Mouse (Mus musculus) neural tube, embryonic 12.5 days (tissue): ENCODE data around the gene Gmds. TPM values are rescaled to one million over a fixed set of nuclear protein-coding genes. Genes with fewer than 3 reads are reported as not detected.

Source experiments
- ATAC-seq: fragments of 200-750 bp; cut with Nextera tagmentation; 2 replicates; pipeline ENCODE4 v1.8.0; 2017; ENCODE audit warnings: low read depth, mild to moderate bottlenecking, moderate TSS enrichment, moderate library complexity; ENCODE audit not compliant: low FRiP score
- H3K27ac ChIP-seq: fragments of 300-500 bp; sonication (generic); 2 replicates; pipeline ENCODE4 v1.5.1; 2016
- H3K27me3 ChIP-seq: fragments of 300-500 bp; sonication (generic); replicated peaks from 2 replicates; pipeline ENCODE4 v1.6.1; 2016; ENCODE audit warnings: mild to moderate bottlenecking
- H3K36me3 ChIP-seq: fragments of 300-500 bp; sonication (generic); 2 replicates; pipeline ENCODE4 v1.6.1; 2016; ENCODE audit warnings: mild to moderate bottlenecking
- H3K4me1 ChIP-seq: fragments of 300-500 bp; sonication (generic); 2 replicates; pipeline ENCODE4 v1.6.1; 2016
- H3K4me2 ChIP-seq: fragments of 300-500 bp; sonication (generic); replicated peaks from 2 replicates; pipeline ENCODE4 v1.6.1; 2016; ENCODE audit warnings: mild to moderate bottlenecking
- H3K4me3 ChIP-seq: fragments of 300-500 bp; sonication (generic); 2 replicates; pipeline ENCODE4 v1.5.1; 2016
- H3K9ac ChIP-seq: fragments of 300-500 bp; sonication (generic); 2 replicates; pipeline ENCODE4 v1.6.1; 2016; ENCODE audit warnings: mild to moderate bottlenecking
- H3K9me3 ChIP-seq: fragments of 300-500 bp; sonication (generic); 2 replicates; pipeline ENCODE4 v1.6.1; 2016; ENCODE audit warnings: mild to moderate bottlenecking
- WGBS: fragments of 180-500 bp; shearing (Covaris S2); methylation state at CpG from one replicate; pipeline ENCODE4 v1.1.7; 2016; 5-methylcytosine and 5-hydroxymethylcytosine counted together
- polyA plus RNA-seq: library from polyadenylated mRNA; unstranded; fragments of >200 nt; fragmentation: Nextera tagmentation; extraction: Ambion mirVana; gene quantifications from 2 replicates; pipeline ENCODE4 v1.2.1, GENCODE M21; 2016

Gene Gmds
- polyA plus RNA-seq, 1 experiment from 2014 or later: 30.2 TPM

- no peaks in the 10 kb centered on the region for H3K27me3 ChIP-seq
- H3K4me3 ChIP-seq: no peak overlapping the region
- H3K9me3 ChIP-seq: no peaks in the 10 kb centered on the region
- no peak overlapping the region for H3K27ac ChIP-seq
- no peaks in the 10 kb centered on the region for H3K36me3 ChIP-seq
- ATAC-seq: no peak
- WGBS: 91% methylated on average over 1 of the region's 1 CpGs
- H3K4me2 ChIP-seq: no peak overlapping the region
- H3K4me1 ChIP-seq: no peaks in the 10 kb centered on the region
- H3K9ac ChIP-seq: no peak overlapping the region
Observed at GRCm38 (mm10) chr13:32178682-32179081, 159.9 kb downstream of the Gmds start.

GRCm38 (mm10) chr13:32177852-32178453 lies 160.6 kb downstream of the Gmds start:
- Histone ChIP-seq H3K27ac (no peak overlapping the region), H3K9ac (no peak overlapping the region), H3K4me1 (no peaks in the 10 kb centered on the region), H3K36me3 (no peaks in the 10 kb centered on the region), H3K4me3 (no peak overlapping the region), H3K4me2 (no peak overlapping the region), H3K9me3 (no peaks in the 10 kb centered on the region), H3K27me3 (no peaks in the 10 kb centered on the region)
- ATAC-seq: no peak
- WGBS: 75% methylated on average over 2 of the region's 2 CpGs

- no peak for ATAC-seq
- H3K9ac ChIP-seq: no peak overlapping the region
- no peaks in the 10 kb centered on the region for H3K9me3 ChIP-seq
- H3K4me1 ChIP-seq: no peaks in the 10 kb centered on the region
- H3K27me3 ChIP-seq: no peaks in the 10 kb centered on the region
- no peak overlapping the region for H3K27ac ChIP-seq
- H3K4me3 ChIP-seq: no peak overlapping the region
- 90% methylated on average over 2 of the region's 2 CpGs for WGBS
- no peak overlapping the region for H3K4me2 ChIP-seq
- H3K36me3 ChIP-seq: no peaks in the 10 kb centered on the region
Observed at GRCm38 (mm10) chr13:32175028-32175427, 163.5 kb downstream of the Gmds start.

- H3K4me2 ChIP-seq: no peak overlapping the region
- no peak overlapping the region for H3K4me3 ChIP-seq
- no peaks in the 10 kb centered on the region for H3K9me3 ChIP-seq
- peak; percentile 72 for ATAC-seq
- no peaks in the 10 kb centered on the region for H3K4me1 ChIP-seq
- no peaks in the 10 kb centered on the region for H3K27me3 ChIP-seq
- no peaks in the 10 kb centered on the region for H3K36me3 ChIP-seq
- H3K27ac ChIP-seq: no peak overlapping the region
- H3K9ac ChIP-seq: no peak overlapping the region
- 7% methylated on average over 5 of the region's 5 CpGs for WGBS
Observed at GRCm38 (mm10) chr13:32169173-32169572, 169.4 kb downstream of the Gmds start.

- H3K4me3 ChIP-seq: no peak overlapping the region
- no peaks in the 10 kb centered on the region for H3K27me3 ChIP-seq
- H3K4me2 ChIP-seq: no peak overlapping the region
- H3K4me1 ChIP-seq: no peaks in the 10 kb centered on the region
- H3K9ac ChIP-seq: no peak overlapping the region
- ATAC-seq: no peak
- H3K27ac ChIP-seq: no peak overlapping the region
- H3K36me3 ChIP-seq: no peaks in the 10 kb centered on the region
- 88% methylated on average over 6 of the region's 6 CpGs for WGBS
- no peaks in the 10 kb centered on the region for H3K9me3 ChIP-seq
Observed at GRCm38 (mm10) chr13:32167806-32168205, 170.7 kb downstream of the Gmds start.

- Histone ChIP-seq H3K36me3 (no peaks in the 10 kb centered on the region), H3K9me3 (no peaks in the 10 kb centered on the region), H3K4me3 (no peak overlapping the region), H3K27ac (no peak overlapping the region), H3K4me2 (no peak overlapping the region), H3K27me3 (no peaks in the 10 kb centered on the region), H3K4me1 (no peaks in the 10 kb centered on the region), H3K9ac (no peak overlapping the region)
- 30% methylated on average over 2 of the region's 2 CpGs for WGBS
- no peak for ATAC-seq
Observed at GRCm38 (mm10) chr13:32165581-32165980, 173.0 kb downstream of the Gmds start.

GRCm38 (mm10) chr13:32161567-32161966 lies 177.0 kb downstream of the Gmds start:
- WGBS: 52% methylated on average over 2 of the region's 2 CpGs
- ATAC-seq: no peak
- H3K36me3 ChIP-seq: no peaks in the 10 kb centered on the region
- H3K4me1 ChIP-seq: no peaks in the 10 kb centered on the region
- H3K9me3 ChIP-seq: no peaks in the 10 kb centered on the region
- no peak overlapping the region for H3K9ac ChIP-seq
- no peak overlapping the region for H3K27ac ChIP-seq
- H3K4me3 ChIP-seq: no peak overlapping the region
- H3K4me2 ChIP-seq: no peak overlapping the region
- H3K27me3 ChIP-seq: no peaks in the 10 kb centered on the region

GRCm38 (mm10) chr13:32158240-32158639 lies 180.3 kb downstream of the Gmds start:
- no peaks in the 10 kb centered on the region for H3K27me3 ChIP-seq
- no peak overlapping the region for H3K9ac ChIP-seq
- no peak overlapping the region for H3K4me3 ChIP-seq
- 62% methylated on average over 2 of the region's 2 CpGs for WGBS
- H3K4me1 ChIP-seq: no peaks in the 10 kb centered on the region
- no peaks in the 10 kb centered on the region for H3K9me3 ChIP-seq
- no peak for ATAC-seq
- H3K36me3 ChIP-seq: no peaks in the 10 kb centered on the region
- no peak overlapping the region for H3K27ac ChIP-seq
- H3K4me2 ChIP-seq: no peak overlapping the region

- H3K4me2 ChIP-seq: no peak overlapping the region
- no peak overlapping the region for H3K27ac ChIP-seq
- 69% methylated on average over 1 of the region's 1 CpGs for WGBS
- no peaks in the 10 kb centered on the region for H3K27me3 ChIP-seq
- H3K9ac ChIP-seq: no peak overlapping the region
- H3K4me3 ChIP-seq: no peak overlapping the region
- H3K9me3 ChIP-seq: no peaks in the 10 kb centered on the region
- ATAC-seq: no peak
- no peaks in the 10 kb centered on the region for H3K4me1 ChIP-seq
- H3K36me3 ChIP-seq: no peaks in the 10 kb centered on the region
Observed at GRCm38 (mm10) chr13:32145916-32146315, 192.6 kb downstream of the Gmds start.

- WGBS: 67% methylated on average over 2 of the region's 2 CpGs
- Histone ChIP-seq H3K27ac (no peak overlapping the region), H3K36me3 (no peaks in the 10 kb centered on the region), H3K9ac (no peak overlapping the region), H3K4me3 (no peak overlapping the region), H3K4me2 (no peak overlapping the region), H3K4me1 (no peaks in the 10 kb centered on the region), H3K27me3 (no peaks in the 10 kb centered on the region), H3K9me3 (no peaks in the 10 kb centered on the region)
- no peak for ATAC-seq
Observed at GRCm38 (mm10) chr13:32145179-32145578, 193.4 kb downstream of the Gmds start.

- WGBS: 73% methylated on average over 3 of the region's 3 CpGs
- Histone ChIP-seq H3K27ac (no peak overlapping the region), H3K9me3 (no peaks in the 10 kb centered on the region), H3K27me3 (no peaks in the 10 kb centered on the region), H3K4me3 (no peak overlapping the region), H3K4me2 (no peak overlapping the region), H3K4me1 (no peaks in the 10 kb centered on the region), H3K36me3 (no peaks in the 10 kb centered on the region), H3K9ac (no peak overlapping the region)
- no peak for ATAC-seq
Observed at GRCm38 (mm10) chr13:32143651-32144050, 194.9 kb downstream of the Gmds start.

GRCm38 (mm10) chr13:32134663-32135273 lies 203.8 kb downstream of the Gmds start:
- Histone ChIP-seq H3K4me2 (no peak overlapping the region), H3K27me3 (no peaks in the 10 kb centered on the region), H3K9me3 (no peaks in the 10 kb centered on the region), H3K36me3 (no peaks in the 10 kb centered on the region), H3K4me3 (no peak overlapping the region), H3K4me1 (no peaks in the 10 kb centered on the region), H3K27ac (no peak overlapping the region), H3K9ac (no peak overlapping the region)
- 83% methylated on average over 4 of the region's 4 CpGs for WGBS
- no peak for ATAC-seq

- WGBS: 84% methylated on average over 1 of the region's 1 CpGs
Observed at GRCm38 (mm10) chr13:32129970-32130369, 208.6 kb downstream of the Gmds start.

More at GRCm38 (mm10) chr13:32129970-32130369, 208.6 kb downstream of the Gmds start:
- Histone ChIP-seq H3K4me3 (no peak overlapping the region), H3K36me3 (no peaks in the 10 kb centered on the region), H3K27me3 (no peaks in the 10 kb centered on the region), H3K4me2 (no peak overlapping the region), H3K9me3 (no peaks in the 10 kb centered on the region), H3K27ac (no peak overlapping the region), H3K4me1 (no peaks in the 10 kb centered on the region), H3K9ac (no peak overlapping the region)
- no peak for ATAC-seq
